Mouse (Mus musculus) MEL (cell line): ENCODE measurements around the gene Clic1.

Source experiments
- CTCF ChIP-seq, 3 experiments: IDR thresholded peaks in 2 of 3; conservative IDR thresholded peaks in 1 of 3; 2 replicates each; pipeline ENCODE4 v1.5.1; 2011 to 2012; ENCODE audit warnings: low read length in 3 of 3, low read depth in 2 of 3, mild to moderate bottlenecking in 2 of 3, improper control_type of control experiment in 1 of 3, inconsistent platforms in 1 of 3, mixed read lengths in 1 of 3, moderate library complexity in 1 of 3; ENCODE audit not compliant: control insufficient read depth in 1 of 3, insufficient read depth in 1 of 3, poor library complexity in 1 of 3, severe bottlenecking in 1 of 3
- EP300 ChIP-seq, 2 experiments: IDR thresholded peaks; 2 replicates each; pipeline ENCODE4 v1.6.1; 2011; ENCODE audit warnings: improper control_type of control experiment in 2 of 2, low read length in 2 of 2, low read depth in 1 of 2, mild to moderate bottlenecking in 1 of 2
- JUND ChIP-seq: IDR thresholded peaks from 2 replicates; pipeline ENCODE4 v1.6.1; 2011; ENCODE audit warnings: low read depth, mild to moderate bottlenecking, improper control_type of control experiment, low read length
- MAX ChIP-seq: IDR thresholded peaks from 2 replicates; pipeline ENCODE4 v1.6.1; 2011; ENCODE audit warnings: low read length, improper control_type of control experiment
- NRF1 ChIP-seq: IDR thresholded peaks from 2 replicates; pipeline ENCODE4 v1.6.1; 2014; ENCODE audit warnings: low read depth, mild to moderate bottlenecking, inconsistent platforms, low read length, improper control_type of control experiment, moderate library complexity; ENCODE audit not compliant: poor library complexity, insufficient read depth, severe bottlenecking
- POLR2A ChIP-seq, 2 experiments: IDR thresholded peaks; 2 replicates each; pipeline ENCODE4 v1.6.1; 2011 to 2012; ENCODE audit warnings: low read length in 2 of 2, mild to moderate bottlenecking in 2 of 2, control low read depth in 1 of 2, improper control_type of control experiment in 1 of 2, low read depth in 1 of 2, moderate library complexity in 1 of 2; ENCODE audit not compliant: control insufficient read depth in 1 of 2, insufficient read depth in 1 of 2, poor library complexity in 1 of 2
- SMC3 ChIP-seq: IDR thresholded peaks from 2 replicates; pipeline ENCODE4 v1.6.1; 2011; ENCODE audit warnings: low read depth, low read length, improper control_type of control experiment

DNA sequence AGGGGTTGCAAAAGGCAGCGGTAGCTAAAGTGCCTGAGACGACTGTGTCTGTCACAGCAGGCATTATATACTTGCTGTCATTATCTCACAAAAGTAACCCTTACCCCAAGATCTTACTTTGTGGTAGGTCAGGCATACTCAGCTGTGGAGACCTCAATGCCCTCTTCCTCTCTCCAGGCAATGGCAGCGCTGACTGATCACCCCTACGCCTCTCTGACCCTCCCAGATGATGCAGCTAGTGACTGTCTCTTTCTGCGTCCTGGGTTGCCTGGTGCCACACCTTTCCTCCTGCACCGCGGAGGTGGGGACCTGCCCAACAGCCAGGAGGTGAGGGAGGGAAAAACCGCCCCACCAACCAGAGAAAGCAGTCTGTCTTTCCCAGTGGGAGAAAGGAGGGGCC is 11.5 kb downstream of the Clic1 start:
- TF ChIP-seq EP300 (IDR thresholded peaks at IDR 0.05; ENCODE audit: low read depth in 1 of 2, low read length in 2 of 2), result no peak
- no peak for TF ChIP-seq CTCF (IDR thresholded peaks at IDR 0.05 in 2 of 3, conservative IDR thresholded peaks at IDR 0.05 in 1 of 3; ENCODE audit: control insufficient read depth in 1 of 3, insufficient read depth in 1 of 3, low read depth in 2 of 3, low read length in 3 of 3, poor library complexity in 1 of 3, severe bottlenecking in 1 of 3)
- TF ChIP-seq POLR2A (IDR thresholded peaks at IDR 0.05; ENCODE audit: control insufficient read depth in 1 of 2, insufficient read depth in 1 of 2, low read depth in 1 of 2, low read length in 2 of 2, poor library complexity in 1 of 2), result no peak
- TF ChIP-seq JUND, result no peak
- no peak for TF ChIP-seq SMC3
- TF ChIP-seq MAX, result no peak
- TF ChIP-seq NRF1, result no peak
